Mouse (Mus musculus) telencephalon, adult 2 months (tissue): ENCODE data around the gene Idh2.
"Not testable (repeated sequence)": the region's sequence is repeated elsewhere in the genome, so short reads cannot be mapped to it uniquely, and the experiment has no call there.

ENCODE experiments used
- DNase-seq: peaks from one replicate; pipeline ENCODE4 v3.0.0-alpha.2; 2011; ENCODE audit warnings: low read depth, low spot score

The Idh2 gene

DNA sequence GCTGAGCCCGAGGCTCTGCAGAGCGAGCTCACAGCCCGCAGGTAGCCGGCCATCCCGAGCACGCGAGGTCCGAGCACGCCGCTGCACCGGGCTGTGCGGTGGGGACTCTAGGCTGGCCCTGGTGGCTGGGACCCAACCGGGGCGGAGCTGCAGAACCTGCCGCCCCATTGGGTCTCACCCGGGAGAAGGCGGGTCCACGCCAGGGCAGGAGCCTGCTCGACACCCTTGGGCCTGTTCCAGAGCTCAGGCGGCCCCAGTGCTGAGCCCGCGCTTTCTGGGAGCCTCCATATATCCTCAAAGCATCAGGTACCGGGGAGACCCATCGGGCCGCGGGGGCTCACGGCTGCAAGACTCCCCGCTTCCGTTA, at the start of gene Idh2:
Idh2 (minus strand) TSS at position 169 of the 367 bp plus-strand sequence.
- DNase-seq, result peak; percentile 78

DNA sequence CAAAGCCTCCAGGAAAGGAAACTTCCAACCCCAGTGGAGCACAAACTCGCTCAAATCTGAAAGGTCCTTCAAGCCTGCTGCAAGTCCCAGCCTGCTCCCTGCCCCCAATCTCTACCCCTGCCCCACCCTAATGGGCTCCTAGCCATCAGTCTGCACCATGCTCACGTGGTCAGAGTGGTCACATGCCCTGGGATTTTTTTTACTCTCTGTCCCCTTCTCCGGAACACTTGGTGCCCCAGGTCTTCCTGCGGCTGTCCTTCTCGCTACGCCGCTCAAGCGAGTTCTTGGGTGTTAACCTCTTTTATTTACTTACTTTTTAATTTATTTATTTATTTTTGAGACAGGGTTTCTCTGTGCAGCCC, 45.7 kb upstream of the Idh2 start:
- DNase-seq, result no peak

DNA sequence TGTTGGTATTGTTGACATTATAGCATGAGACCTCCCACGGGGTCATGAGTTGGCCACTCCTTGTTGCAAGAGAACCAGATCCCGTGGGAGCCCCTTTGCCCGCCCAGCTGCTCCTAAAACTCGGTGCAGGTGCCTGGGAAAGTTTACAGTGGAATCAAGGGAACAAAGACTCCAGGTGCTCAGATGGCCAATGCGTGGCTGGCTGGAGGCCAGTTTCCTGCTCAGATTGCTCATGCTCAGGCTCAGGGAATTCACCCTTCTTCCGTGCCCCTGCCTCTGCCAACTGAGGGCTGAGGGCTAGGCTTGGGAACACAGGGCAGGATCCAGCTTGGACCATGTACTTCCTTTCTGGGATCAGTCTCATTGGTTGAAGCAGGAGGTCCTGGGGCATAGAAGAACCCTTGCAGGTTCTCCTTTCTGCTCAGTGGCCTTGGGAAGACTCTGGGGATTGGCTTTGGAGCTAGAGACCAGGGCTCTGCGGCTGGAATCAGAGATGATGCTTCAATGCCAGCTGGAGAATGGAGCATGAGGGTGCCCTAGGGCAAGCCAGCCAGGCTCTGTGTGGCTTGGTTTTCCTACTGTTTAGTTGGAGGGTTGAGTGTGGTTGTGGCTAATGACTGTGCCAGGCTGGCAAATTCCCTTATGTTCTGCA, 45.2 kb upstream of the Idh2 start:
- no peak for DNase-seq

DNA sequence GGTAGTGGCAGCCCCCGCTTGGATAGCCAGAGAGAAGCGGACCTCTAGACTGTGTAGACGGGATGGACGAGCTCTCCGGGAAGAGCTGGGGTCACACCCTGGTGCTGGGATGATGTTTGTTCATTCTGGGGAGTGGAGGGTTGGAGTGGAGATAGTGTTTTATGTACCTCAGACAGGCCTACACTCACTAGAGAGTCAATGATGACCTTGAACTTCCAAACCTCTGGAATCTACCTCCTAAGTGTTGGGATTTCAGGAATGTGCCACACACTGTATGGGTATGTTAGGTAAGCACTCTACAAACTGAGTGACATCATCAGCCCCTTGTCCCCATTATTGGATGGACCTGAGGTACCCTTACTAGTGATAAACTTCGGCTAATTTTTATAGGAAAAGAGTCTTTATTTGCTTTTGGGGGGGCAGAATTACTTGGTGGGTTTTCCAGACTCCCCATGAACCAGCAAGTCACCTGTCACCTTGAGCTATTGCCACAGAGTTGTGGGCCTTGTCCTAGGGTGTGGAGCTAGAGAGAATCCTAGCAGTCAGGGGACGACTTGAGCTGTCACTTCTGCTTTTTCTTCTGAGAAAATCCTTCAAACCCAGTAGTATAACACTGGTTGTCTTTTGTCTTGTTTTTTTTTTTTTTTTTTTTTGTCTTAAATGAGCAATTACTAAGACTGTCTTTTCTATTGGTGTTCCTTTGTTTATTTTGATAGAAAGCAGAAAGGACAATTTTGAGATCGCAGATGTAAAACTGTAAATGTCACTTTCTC, 43.5 kb upstream of the Idh2 start:
- DNase-seq, result no peak

DNA sequence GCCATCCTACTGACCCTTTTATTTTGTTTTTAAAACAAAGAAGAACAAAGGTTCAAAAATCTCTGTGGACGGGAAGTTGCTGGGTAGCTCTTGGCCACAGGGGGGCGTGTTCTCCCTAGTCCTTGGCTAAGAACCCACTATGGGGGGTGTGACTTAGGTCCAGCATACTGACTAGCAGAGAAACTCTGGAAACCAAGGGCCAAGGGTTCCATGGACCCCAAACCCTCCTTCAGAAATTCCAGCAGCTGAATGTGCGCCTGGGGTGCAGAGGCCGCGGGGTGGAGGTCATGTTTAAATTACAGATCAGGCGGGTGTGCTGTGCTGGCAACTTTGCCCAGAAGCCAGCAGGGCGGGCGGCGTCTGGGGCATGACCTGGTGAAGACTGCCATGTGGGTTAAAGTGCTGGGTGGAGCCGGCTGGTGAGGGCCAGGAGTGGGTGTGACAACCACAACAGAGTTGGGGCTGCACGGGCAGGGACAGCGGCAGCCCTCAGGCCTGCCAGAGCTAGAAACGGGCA, 41.6 kb upstream of the Idh2 start:
- DNase-seq, result no peak

DNA sequence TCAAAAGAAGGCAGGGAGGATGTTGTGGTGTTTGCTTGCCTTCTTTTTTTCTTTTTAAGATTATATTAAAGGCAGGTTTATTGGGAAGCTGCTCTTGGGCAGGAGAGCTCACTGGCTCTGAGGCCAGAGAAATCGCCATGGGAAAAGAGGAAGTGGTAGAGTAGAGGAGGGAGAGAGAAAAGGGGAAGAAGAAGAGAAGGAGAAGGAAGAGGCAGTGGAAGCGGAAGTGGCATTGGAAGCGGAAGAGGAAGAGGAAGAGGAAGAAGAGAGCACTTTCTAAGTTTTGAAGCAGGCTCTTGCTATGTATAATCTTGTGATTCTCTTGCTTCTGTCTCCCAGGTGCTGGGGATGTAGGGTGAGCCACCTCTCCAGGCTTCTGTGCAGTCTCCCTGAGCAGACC, 39.5 kb upstream of the Idh2 start:
- no peak for DNase-seq

DNA sequence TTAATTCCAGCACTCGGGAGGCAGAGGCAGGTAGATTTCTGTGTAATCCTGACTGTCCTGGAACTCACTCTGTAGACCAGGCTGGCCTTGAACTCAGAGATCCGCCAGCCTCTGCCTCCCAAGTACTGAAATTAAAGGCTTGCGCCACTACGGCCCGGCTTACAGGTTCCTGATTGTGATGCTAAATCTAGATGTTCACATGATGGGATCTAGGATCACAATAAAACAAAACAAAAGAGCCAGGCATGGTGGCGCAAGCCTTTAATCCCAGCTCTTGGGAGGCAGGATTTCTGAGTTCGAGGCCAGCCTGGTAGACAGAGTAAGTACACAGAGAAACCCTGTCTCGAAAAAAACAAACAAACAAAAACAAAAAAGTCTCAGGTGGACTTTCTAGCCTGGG, 37.6 kb upstream of the Idh2 start:
- no peak for DNase-seq

DNA sequence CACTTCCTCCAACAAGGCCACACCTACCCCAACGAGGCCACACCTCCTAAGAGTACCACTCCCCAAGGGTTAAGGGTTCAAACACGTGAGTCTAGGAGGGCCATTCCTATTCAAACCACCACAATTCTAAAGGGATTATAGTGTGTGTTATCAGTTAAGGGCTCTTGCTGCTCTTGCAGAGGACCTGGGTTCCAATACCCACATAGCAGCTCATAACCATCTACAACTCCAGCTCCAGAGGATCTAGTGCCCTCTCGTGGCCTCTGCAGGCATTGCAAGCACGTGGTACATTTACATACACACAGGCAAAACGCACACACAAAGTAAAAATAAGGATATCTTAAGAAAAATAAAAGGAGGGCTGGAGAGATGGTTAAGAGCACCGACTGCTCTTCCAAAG, 37.0 kb upstream of the Idh2 start:
- DNase-seq, result no peak

DNA sequence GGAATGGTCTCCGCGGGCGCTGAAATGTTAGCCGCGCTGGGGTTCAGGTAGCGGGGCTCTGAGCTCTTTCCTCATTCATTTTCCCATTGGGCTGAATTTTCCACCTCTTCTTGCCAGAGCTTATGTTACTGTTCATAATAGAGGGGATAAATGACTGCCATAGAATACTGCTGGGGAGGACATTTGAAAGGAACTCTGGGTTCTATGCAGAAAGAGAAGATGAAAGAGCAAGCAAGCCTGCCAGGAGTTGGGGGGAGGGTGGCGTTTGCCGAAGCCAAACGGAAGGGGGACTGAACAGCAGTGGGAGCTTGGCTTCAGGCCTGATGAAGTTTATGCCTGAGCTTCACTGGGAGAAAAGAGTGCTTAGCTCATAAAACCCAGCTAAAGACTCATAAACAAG, 34.2 kb upstream of the Idh2 start:
- no peak for DNase-seq

DNA sequence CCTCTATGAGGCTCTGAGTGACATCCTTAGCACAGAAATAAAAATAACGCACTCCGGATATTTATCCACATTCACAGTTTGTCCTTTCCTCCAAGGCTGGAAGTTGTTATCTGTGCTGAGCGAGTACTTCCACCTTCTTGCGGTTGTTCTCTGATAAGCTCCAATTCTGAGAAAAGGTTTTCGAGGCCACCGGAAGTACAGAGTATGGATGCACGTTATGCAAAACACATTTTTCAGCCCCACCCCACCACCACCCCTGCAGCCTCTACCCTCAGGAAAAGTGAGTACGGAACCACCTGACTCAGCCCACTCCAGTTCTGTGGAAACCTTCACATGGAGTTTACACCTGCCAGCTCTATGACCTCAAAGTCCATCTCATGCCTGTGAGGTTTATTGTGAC, 30.9 kb upstream of the Idh2 start:
- DNase-seq, result no peak

DNA sequence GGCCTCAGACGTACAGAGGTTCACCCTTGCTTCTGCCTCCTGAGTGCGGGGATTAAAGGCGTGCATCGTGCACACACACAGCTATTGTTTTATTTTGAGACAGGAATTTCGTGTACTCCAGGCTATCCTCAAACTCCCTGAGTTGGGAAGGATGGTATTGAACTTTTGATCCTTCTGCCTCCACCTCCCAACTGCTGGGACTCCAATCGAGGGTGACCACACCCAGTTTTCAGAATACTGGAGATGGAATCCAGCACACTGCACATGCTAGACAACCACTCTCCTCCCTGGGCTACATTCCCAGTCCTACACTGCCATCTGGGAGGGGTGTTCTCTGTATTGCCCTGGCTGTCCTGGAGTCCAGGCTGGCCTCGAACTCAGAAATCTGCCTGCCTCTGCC, 29.5 kb upstream of the Idh2 start:
- DNase-seq, result no peak

DNA sequence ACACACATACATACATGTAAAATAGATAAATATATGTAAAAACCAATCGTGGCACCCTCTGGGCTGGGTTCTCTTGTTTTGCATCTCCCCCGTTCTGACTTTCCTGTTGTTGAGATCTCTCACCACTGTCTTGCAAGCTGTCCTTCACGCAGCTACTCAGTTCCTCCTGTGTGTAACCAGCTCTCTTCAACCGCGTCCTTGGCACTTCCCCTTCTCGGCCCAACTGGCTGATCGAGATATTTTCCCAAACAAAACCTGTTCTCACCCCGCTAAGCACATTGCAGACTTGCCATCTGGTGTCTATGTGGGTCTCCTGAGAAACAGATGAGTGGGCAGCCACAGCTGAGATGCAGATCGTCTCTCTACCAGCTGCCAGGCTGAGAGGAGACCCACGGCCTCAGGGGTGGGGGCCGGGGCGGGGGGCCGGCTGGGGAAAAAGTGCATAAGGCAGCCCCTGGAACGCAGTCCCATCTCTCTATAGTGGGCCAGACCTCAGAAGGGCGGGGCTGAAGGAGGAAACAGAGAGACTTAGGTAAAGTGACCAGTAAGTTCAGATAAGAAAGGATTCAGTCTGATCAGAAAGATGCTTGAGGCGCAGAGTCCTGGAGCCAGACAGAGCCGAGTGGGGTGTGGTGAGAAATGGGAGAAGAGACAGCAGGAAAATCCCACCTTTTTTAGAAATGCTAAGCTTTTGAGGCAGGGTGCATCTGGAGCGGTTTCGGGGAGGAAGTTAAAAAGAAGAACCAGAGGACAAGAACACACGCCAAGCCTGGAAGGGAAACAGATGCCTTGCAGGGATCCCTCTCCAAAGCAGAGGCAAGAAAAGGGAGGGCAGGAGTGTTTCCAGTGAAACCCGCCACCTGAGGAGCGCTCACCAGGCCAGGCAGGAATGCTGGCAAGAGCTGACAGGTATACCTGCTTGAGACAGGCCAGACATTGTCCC, 28.4 kb upstream of the Idh2 start:
- peak; percentile 91 for DNase-seq

DNA sequence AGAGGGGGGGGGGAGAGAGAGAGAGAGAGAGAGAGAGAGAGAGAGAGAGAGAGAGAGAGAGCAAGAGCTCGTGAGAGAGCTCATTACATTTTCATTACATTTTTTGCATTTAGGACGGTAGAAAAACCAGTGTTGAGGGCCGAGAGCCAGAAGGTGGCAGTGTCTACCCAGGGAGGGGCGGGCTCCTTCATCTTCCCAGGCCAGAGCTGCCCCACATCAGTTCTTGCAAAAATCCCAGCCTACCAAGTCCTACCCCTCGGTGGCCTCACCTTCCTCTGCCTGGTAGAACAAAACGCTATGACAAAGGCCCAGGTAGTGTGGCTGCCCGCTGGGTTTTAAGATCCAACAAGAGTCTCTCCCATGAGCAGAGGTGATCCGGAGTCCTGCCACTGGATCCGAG, 25.6 kb upstream of the Idh2 start:
- DNase-seq, result no peak

DNA sequence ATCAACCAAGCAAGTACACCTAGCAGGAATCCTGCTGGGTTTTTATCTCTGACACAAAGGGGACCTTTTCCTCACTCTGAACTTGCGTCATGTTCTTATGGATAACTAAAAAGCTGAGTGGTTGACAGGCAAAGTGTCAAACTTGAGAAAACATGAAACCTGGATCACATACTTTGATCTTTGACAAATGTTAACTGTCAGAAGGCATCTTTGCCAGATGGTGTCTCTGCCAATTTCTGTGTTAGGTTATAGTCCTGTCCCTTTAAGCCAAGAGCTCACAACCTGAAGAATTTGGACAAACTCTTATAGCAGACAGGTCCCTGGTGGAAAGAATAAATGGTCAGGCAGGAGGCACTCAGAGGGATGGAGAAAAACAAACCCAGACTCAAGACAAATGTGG, 23.2 kb upstream of the Idh2 start:
- no peak for DNase-seq

DNA sequence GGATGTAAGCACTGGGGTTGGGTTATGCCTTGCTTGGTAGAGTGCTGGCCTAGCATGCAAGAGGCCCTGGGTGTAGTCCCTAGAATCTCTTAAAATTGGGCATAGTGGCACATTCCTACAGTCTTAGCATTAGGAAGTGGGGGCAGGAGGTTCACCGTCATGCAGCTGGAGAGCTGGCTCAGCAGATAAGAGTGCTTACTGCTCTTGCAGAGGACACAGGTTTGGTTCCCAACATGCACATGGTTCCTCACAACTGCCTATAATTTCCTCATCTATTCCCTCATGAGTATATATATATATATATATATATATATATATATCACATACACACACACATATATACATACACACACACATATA, 20.0 kb upstream of the Idh2 start:
- no peak for DNase-seq

DNA sequence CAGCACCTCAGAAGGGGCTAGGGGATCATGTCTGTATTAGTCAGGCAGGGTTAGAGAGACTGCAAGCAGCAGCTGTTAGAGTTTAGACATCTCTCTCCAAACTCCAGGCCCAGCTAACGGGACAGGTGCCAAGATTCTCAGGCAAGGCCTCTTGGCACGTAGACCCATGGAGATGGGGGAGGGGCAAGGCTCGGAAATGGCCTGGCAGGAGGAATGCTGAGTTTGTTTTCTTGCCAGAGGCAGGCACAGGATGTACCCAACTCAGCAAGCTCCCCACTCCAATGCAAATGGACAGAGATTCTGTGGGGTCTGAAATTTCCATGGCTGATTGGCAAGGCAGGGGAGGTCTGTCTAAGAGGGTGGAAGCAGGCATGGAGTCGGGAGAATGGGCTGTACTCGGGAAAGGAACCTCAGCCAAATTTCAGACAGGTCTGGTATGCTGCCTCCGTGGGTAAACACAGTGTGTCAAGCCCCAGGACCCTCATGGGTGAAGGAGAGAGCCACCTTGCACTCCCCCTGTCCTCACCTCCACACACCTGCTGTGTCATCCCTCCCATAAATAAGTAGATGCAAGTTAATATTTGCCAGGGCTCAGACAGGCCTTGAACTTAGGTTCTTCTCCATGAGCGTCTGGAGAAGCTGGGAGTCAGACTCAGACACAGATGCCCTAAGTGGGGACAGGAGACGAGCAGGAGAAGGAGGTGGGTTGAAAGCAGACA, 19.4 kb upstream of the Idh2 start:
- no peak for DNase-seq

DNA sequence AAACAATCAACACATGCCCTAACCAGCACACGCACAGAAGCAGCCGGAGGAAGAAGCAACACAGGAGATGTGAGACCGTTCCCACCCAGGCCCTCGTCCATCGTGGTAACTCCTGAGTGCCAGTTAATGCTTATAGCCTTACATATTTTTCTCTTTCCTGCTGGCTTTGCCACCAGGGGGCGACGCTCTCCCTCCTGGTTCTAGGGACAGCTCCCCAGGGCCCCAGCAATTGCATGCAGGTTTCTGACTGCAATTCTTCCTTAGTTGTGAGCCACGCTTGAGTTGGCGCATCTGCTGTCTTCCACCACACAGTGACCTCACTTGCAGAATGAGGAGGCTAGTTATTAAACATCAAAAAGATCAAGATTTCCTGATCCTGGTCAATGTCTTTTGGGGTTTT, 17.3 kb upstream of the Idh2 start:
- no peak for DNase-seq

DNA sequence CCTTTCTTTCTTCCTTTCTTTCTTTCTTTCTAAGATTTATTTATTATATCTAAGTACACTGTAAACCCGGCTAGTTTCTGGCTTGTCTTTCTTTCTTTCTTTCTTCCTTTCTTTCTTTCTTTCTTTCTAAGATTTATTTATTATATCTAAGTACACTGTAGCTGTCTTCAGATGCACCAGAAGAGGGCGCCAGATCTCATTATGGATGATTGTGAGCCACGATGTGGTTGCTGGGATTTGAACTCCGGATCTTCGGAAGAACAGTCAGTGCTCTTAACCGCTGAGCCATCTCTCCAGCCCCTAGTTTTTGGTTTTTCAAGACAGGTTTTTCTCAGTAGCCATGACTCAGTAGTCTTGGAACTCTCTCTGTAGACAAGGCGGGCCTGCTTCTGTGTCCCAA, 16.1 kb upstream of the Idh2 start:
- not testable (repeated sequence) for DNase-seq

DNA sequence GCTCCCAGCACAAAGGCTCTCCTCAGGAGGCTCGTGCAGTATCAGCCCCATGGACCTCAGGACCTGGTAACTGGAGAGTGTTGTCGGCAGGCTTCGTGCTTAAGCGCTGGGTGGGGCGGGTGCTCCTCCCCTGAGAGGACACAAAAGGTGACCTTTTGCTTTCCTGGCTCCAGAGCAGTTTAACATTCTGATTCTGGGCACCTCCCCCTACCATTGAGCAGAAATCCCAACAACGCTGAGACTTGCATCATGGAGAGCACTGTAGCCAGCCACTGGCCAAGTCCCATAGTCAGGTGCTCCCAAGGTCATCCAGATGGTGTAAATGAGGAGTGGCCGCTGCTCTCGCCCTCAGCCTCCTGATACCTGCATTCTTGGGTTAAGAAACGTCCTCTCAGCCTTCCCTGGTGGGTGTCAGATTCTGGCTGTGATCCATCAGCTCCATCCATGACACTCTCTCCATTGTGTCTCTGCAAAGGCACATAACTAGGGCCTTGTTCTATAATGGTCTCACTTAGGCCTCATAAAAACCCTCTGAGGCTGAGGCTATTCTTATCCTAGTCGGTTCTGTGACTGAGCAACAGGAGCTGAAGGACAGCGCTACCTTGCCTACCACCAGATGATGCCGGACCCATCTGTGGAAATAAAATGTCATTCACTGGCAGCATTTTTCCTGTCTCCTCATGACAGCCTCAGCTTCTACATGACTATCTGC, 15.3 kb upstream of the Idh2 start:
- DNase-seq, result no peak

DNA sequence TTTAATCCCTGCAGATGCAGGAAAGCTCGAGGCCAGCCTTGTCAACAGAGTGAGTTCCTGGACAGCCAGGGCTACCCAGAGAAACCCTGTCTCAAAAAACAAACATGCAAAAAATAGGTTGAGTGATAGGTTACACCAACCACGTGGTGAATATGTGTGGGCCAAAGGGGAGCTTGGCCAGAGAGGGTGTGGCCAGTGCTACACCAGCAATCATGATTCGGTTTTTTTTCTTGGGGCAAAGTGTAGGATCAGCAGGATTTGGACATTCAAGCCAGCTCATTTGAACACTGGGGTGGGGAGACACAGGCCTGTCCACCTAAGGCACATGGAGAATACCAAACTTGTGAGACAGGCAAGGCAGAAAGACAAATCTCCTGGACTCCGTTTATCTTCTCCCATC, 14.1 kb upstream of the Idh2 start:
- no peak for DNase-seq

DNA sequence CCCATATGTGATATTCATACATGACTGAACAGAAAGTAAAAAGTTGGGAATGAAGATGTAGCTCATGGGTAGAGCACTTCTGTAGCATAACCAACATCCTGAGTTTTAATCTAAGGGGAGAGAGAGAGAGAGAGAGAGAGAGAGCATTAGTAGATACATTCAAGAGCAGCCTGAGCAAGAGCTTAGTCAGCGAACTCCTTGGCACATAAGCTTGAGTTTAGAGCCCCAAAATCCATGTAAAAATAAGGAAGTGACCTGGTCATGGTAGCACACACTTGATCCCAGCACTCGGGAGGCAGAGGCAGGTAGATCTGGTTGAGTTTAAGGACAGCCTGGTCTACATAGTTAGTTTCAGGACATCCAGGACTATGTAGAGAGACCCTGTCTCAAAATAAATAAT, 8.5 kb upstream of the Idh2 start:
- no peak for DNase-seq
